Mouse (Mus musculus) erythroblast, embryonic 14.5 days (primary cell): ENCODE data around the gene Adgrf5.

ENCODE experiments used
- GATA1 ChIP-seq: IDR thresholded peaks from 2 replicates; pipeline ENCODE4 v1.6.1; 2012; ENCODE audit warnings: low read length, inconsistent platforms, mixed read lengths
- TAL1 ChIP-seq: IDR thresholded peaks from 3 replicates; pipeline ENCODE4 v1.6.1; 2012; ENCODE audit warnings: low read length, inconsistent platforms, mixed read lengths

DNA sequence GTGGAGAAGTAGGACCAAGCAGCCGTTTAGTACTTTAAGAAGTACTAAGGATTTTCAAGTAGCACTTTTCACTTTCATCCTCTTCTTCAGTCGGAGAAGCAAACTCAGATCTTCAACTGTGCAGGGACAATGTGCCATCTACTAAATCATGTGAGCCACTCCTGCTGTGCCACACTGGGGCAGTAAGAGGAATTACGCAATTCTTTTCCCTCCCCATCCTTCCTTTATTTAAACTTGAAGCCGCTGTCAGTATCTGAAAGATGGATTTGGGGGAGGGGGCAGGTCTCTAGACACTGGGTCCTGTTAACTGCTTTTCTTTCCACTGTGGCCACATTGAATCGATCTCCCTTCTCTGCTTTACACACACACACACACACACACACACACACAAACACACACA lies 27.6 kb upstream of the Adgrf5 start:
- TF ChIP-seq TAL1 (no peak), GATA1 (no peak)
